Mouse (Mus musculus) kidney, adult 2 months (tissue): Measurements from ENCODE around the gene Ank. TPM values are rescaled to one million over a fixed set of nuclear protein-coding genes. Genes with fewer than 3 reads are reported as not detected.

Experiments used
- DNase-seq: peaks from one replicate; pipeline ENCODE4 v3.0.0; 2021
- H3K27ac ChIP-seq: fragments of 200-500 bp; 2 replicates; pipeline ENCODE4 v1.5.1; 2012; ENCODE audit warnings: low read depth, low read length, control low read depth, inconsistent platforms; ENCODE audit not compliant: insufficient read depth
- H3K27me3 ChIP-seq: fragments of 200-500 bp; replicated peaks from 2 replicates; pipeline ENCODE4 v1.6.1; 2012; ENCODE audit warnings: mild to moderate bottlenecking, moderate library complexity, low read length, inconsistent platforms; ENCODE audit not compliant: control insufficient read depth, insufficient read depth
- H3K36me3 ChIP-seq: fragments of 200-500 bp; 2 replicates; pipeline ENCODE4 v1.6.1; 2012; ENCODE audit warnings: mild to moderate bottlenecking, moderate library complexity, low read length, inconsistent platforms; ENCODE audit not compliant: control insufficient read depth, insufficient read depth
- H3K4me1 ChIP-seq: fragments of 200-500 bp; 2 replicates; pipeline ENCODE4 v1.6.1; 2011; ENCODE audit warnings: low read length; ENCODE audit not compliant: control insufficient read depth, insufficient read depth
- H3K4me3 ChIP-seq: fragments of 200-500 bp; 2 replicates; pipeline ENCODE4 v1.5.1; 2011; ENCODE audit warnings: mild to moderate bottlenecking, low read depth, low read length, control low read depth; ENCODE audit not compliant: insufficient read depth
- CTCF ChIP-seq: fragments of 200-500 bp; conservative IDR thresholded peaks from 2 replicates; pipeline ENCODE4 v1.5.1; 2011; ENCODE audit warnings: low read depth, mild to moderate bottlenecking, control low read depth, low read length, moderate library complexity, mixed read lengths; ENCODE audit not compliant: insufficient read depth, insufficient read length
- POLR2A ChIP-seq: fragments of 200-500 bp; IDR thresholded peaks from one replicate; pipeline ENCODE4 v1.6.1; 2011; ENCODE audit warnings: low read depth, low read length, control low read depth
- WGBS: fragments of 180-500 bp; shearing (Covaris S2); methylation state at CpG from one replicate; pipeline ENCODE4 v1.1.7; 2018; 5-methylcytosine and 5-hydroxymethylcytosine counted together
- polyA plus RNA-seq: library from polyadenylated mRNA; depleted of rRNA; stranded (reverse); fragments of >200 nt; gene quantifications from 2 replicates; pipeline ENCODE4 v1.2.3, GENCODE M21; 2012

Ank gene
- polyA plus RNA-seq, 1 experiment, result 18.6 TPM

GRCm38 (mm10) chr15:27503801-27504730 lies 37.6 kb downstream of the Ank start:
- WGBS, result 70% methylated on average over 20 of the region's 20 CpGs

DNA sequence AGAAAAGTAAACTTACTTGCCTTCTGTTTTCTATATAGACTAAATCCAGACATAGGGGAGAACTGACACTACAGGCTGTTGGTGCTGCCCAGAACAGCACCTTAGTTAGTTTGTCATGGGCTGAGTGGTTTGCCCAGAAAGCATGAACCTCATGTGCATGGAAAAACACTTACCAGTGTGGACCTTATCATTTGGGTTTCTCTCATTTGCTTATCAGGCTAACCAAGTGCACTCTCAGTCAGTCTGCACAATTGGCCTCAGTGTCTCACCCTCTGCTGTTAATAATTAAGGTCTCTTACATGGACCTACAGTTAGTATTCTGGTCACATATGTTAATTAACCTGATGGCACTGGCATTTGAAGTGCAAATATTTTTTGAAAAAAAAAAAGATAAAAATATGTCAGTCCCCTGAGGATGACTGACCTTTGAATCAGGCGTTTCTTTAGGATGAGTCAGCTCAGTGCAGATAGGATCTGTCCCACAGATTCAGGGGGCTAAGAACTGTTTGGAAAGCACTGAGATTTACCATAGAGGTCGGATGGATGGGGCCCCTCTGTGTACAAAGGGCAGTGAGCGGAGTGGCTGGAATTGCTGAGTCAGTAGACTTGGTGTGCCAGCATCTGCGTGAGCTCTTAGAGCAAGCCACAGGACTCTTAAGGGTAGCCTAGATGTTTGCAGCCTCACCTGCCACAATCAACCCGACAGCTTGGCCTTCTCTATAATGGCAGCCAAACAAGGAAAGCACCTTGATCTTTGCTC lies 39.8 kb downstream of the Ank start:
- no peaks in the 10 kb centered on the region for H3K27me3 ChIP-seq
- H3K4me1 ChIP-seq, result 0 out of 2 replicates have a peak, but pooled peaks cover 5% of the 10 kb centered on the region
- peak; percentile 28 for DNase-seq
- no peaks in the 10 kb centered on the region for H3K36me3 ChIP-seq
- no peak for TF ChIP-seq CTCF
- TF ChIP-seq POLR2A, result no peak
- WGBS, result 54% methylated on average over 5 of the region's 5 CpGs
- H3K27ac ChIP-seq, result no peak overlapping the region
- no peak overlapping the region for H3K4me3 ChIP-seq

More at GRCm38 (mm10) chr15:27503801-27504730, 37.6 kb downstream of the Ank start:
- H3K36me3 ChIP-seq, result no peaks in the 10 kb centered on the region
- H3K27ac ChIP-seq, result no peak overlapping the region
- H3K27me3 ChIP-seq, result no peaks in the 10 kb centered on the region
- TF ChIP-seq CTCF (no peak), POLR2A (no peak)
- H3K4me1 ChIP-seq, result 0 out of 2 replicates have a peak, but pooled peaks cover 5% of the 10 kb centered on the region
- no peak overlapping the region for H3K4me3 ChIP-seq
- DNase-seq, result no peak

GRCm38 (mm10) chr15:27506893-27507596 lies 40.6 kb downstream of the Ank start:
- 0 out of 2 replicates have a peak, but pooled peaks cover 5% of the 10 kb centered on the region for H3K4me1 ChIP-seq
- no peak overlapping the region for H3K4me3 ChIP-seq
- no peak overlapping the region for H3K27ac ChIP-seq
- no peaks in the 10 kb centered on the region for H3K27me3 ChIP-seq
- peak; percentile 55 for DNase-seq
- TF ChIP-seq CTCF (no peak), POLR2A (no peak)
- H3K36me3 ChIP-seq, result no peaks in the 10 kb centered on the region
- 71% methylated on average over 15 of the region's 15 CpGs for WGBS

DNA sequence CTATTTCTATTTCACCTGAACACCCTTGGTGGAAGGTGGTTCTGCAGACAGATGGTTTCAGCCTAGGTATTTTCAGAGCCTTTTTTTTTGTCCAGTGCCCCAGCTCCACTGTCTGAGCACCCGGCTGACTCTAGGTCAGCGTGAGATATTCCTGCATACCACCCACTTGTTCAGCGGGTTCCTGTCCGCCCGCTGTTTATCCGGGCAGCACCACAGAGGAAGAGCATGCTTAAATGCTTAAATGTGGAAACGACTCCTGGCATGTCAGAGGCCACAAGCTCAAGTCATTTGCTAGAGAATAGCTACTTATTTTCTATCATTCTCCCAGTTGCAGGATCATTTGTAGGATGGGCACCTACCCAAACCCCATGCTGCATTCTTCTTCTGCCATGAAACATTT lies 41.7 kb downstream of the Ank start:
- no peaks in the 10 kb centered on the region for H3K36me3 ChIP-seq
- H3K27ac ChIP-seq, result no peak overlapping the region
- H3K4me1 ChIP-seq, result 0 out of 2 replicates have a peak, but pooled peaks cover 5% of the 10 kb centered on the region
- DNase-seq, result no peak
- 87% methylated on average over 7 of the region's 7 CpGs for WGBS
- H3K27me3 ChIP-seq, result no peaks in the 10 kb centered on the region
- H3K4me3 ChIP-seq, result no peak overlapping the region
- no peak for TF ChIP-seq POLR2A
- no peak for TF ChIP-seq CTCF

DNA sequence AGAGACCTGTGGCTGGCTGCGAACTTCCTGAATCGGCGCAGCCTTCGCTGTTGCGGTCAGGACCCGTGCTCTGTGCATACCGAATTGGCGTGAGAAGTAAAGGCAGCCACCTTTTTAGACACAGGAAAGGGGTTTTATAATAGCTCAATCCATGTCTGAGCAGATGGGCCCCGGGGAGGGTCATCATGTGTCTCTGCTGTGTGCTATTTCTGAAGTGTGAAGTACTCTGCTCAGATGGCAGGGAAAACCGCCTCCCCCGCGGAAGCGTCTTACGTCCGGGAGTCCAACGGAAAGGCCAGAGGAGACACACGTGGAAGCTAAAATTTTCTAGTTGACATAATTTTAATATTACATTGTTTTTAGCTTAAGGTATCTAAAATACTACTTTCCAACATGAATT lies 42.5 kb downstream of the Ank start:
- WGBS, result 92% methylated on average over 17 of the region's 17 CpGs
- Histone ChIP-seq H3K4me3 (no peak overlapping the region), H3K27ac (no peak overlapping the region)

DNA sequence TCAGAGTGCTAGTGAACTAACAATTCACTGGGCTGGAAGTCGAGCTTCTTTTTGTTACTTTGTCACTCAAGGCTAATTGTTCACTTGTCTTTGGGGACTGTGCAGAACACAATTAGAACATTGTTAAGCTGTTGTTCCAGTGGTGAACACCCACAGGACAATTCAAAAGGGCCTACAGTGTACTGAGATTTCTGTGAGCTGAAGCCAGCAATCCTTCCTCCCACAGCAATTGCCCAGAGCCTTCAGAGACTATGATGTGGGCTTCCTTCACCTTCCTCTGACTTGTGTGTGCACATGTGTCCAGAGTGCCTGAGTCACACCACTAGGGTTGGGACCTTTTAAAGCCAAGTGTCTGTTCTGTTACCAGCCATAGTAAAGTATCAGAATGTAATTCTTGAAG lies 50.5 kb downstream of the Ank start:
- no peaks in the 10 kb centered on the region for H3K36me3 ChIP-seq
- TF ChIP-seq POLR2A (no peak), CTCF (no peak)
- H3K4me1 ChIP-seq, result no peaks in the 10 kb centered on the region
- H3K27ac ChIP-seq, result no peak overlapping the region
- H3K27me3 ChIP-seq, result no peaks in the 10 kb centered on the region
- DNase-seq, result no peak
- no peak overlapping the region for H3K4me3 ChIP-seq
- WGBS, result 57% methylated on average over 1 of the region's 1 CpGs

More for the DNA sequence above, 42.5 kb downstream of the Ank start:
- Histone ChIP-seq H3K36me3 (no peaks in the 10 kb centered on the region), H3K27me3 (no peaks in the 10 kb centered on the region), H3K4me1 (0 out of 2 replicates have a peak, but pooled peaks cover 5% of the 10 kb centered on the region)
- TF ChIP-seq POLR2A, result no peak
- TF ChIP-seq CTCF, result no peak
- no peak for DNase-seq
